ENCODE assay signal across 12 mouse cellular contexts in the genomic region with DNA sequence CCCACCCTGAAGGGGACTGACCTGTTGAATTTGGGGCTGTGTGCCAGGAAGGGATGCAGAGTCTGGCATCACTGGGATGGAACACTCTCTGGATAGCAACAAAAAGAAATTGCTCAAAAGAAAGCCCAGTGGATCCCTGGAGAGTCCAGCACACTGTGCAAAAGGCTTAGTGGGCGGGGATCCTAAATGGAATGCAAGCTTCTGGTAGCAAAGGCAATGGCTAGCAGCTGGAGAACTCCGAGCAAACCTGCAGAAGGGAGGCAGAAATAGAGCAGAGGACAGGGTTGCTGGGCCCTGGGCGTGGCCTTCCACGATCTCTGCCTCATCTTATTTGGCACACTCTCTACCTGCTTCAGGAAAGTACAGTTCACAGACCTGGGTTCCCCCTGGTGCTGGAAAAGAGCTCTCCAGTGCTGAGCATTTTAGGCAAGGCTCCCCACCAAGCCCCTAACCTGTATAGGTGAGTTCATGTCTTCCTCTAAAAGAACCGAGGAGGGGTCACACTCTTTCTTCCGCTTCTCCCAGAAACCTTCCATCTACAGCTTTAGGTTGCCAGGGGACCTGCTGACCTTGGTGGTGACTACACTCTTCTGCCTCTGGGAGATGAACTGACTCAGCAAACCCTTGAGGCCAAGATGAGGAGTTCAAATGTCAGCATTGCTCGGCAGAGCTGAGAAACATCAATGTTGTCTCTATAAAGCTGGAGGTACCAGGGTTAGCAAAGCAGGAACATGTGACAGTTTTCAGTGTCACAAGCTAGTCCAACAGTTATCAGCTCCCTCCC.
DNase-seq lines count a peak whose midpoint lies in the region; ATAC-seq and TF ChIP-seq lines count a peak whose summit lies in the region.
"Had no signal": no experiment of that assay in that cellular context is flagged by ENCODE, and none has a peak within 500 bp of the region (broad histone marks: within the 10 kb centered on the region; RNA-seq: fewer than 3 reads in every experiment).

No protein-coding gene starts in this region.

- WGBS in forebrain, embryonic 15.5 days, result 57% methylated on average over 7 of the region's 7 CpGs
- WGBS in forebrain, embryonic 12.5 days, result 69% methylated on average over 7 of the region's 7 CpGs
- WGBS in limb, embryonic 13.5 days, result 66% methylated on average over 7 of the region's 7 CpGs
- 81% methylated on average over 7 of the region's 7 CpGs for WGBS in limb, embryonic 10.5 days
- WGBS in stomach, postnatal 0 days, result 49% methylated on average over 7 of the region's 7 CpGs

- H3K27ac ChIP-seq in forebrain, embryonic 15.5 days (replicated peaks), result no peak overlapping the region
- no peak overlapping the region for H3K27ac ChIP-seq in forebrain, embryonic 12.5 days
- H3K27ac ChIP-seq in limb, embryonic 13.5 days, result no peak overlapping the region
- H3K27ac ChIP-seq in limb, embryonic 10.5 days, result no peak overlapping the region
- H3K27ac ChIP-seq in stomach, postnatal 0 days (replicated peaks), result no peak overlapping the region
- H3K27ac ChIP-seq: stomach, embryonic 15.5 days had no signal

- DNase-seq in limb, embryonic 10.5 days (ENCODE audit: low spot score), result no peak
- DNase-seq in adipocyte (ENCODE audit: low spot score), result peak; percentile 96
- DNase-seq in stomach, postnatal 0 days (ENCODE audit: low spot score), result peak; percentile 17
- DNase-seq in thymus, postnatal 25 days, result no peak
- DNase-seq in ovary, adult 18-20 months (ENCODE audit: low spot score), result no peak
- DNase-seq: liver; right cerebral cortex, adult 18-20 months had no signal

- TF ChIP-seq CTCF in stomach, postnatal 0 days (IDR thresholded peaks at IDR 0.05; ENCODE audit: low read depth), result no peak

- H3K4me3 ChIP-seq in forebrain, embryonic 15.5 days, result no peak overlapping the region
- no peak overlapping the region for H3K4me3 ChIP-seq in forebrain, embryonic 12.5 days (replicated peaks)
- H3K4me3 ChIP-seq in limb, embryonic 13.5 days, result no peak overlapping the region
- H3K4me3 ChIP-seq in limb, embryonic 10.5 days, result no peak overlapping the region
- no peak overlapping the region for H3K4me3 ChIP-seq in stomach, postnatal 0 days (ENCODE audit: low read depth, low read length)
- H3K4me3 ChIP-seq: stomach, embryonic 15.5 days had no signal

- H3K9ac ChIP-seq in forebrain, embryonic 15.5 days (replicated peaks), result no peak overlapping the region
- no peak overlapping the region for H3K9ac ChIP-seq in forebrain, embryonic 12.5 days
- no peak overlapping the region for H3K9ac ChIP-seq in limb, embryonic 13.5 days
- no peak overlapping the region for H3K9ac ChIP-seq in stomach, postnatal 0 days (ENCODE audit: low read length)
- H3K9ac ChIP-seq: stomach, embryonic 15.5 days had no signal

- H3K9me3 ChIP-seq in forebrain, embryonic 15.5 days, result no peaks in the 10 kb centered on the region
- no peaks in the 10 kb centered on the region for H3K9me3 ChIP-seq in forebrain, embryonic 12.5 days
- H3K9me3 ChIP-seq in limb, embryonic 13.5 days, result no peaks in the 10 kb centered on the region
- H3K9me3 ChIP-seq in limb, embryonic 10.5 days (replicated peaks), result no peaks in the 10 kb centered on the region
- no peaks in the 10 kb centered on the region for H3K9me3 ChIP-seq in stomach, postnatal 0 days (ENCODE audit: control insufficient read depth, low read length)
- H3K9me3 ChIP-seq: stomach, embryonic 15.5 days had no signal

- H3K4me1 ChIP-seq in forebrain, embryonic 15.5 days, result no peaks in the 10 kb centered on the region
- no peaks in the 10 kb centered on the region for H3K4me1 ChIP-seq in forebrain, embryonic 12.5 days
- peaks cover 7% of the 10 kb centered on the region; the same call in 1 of the 2 replicates for H3K4me1 ChIP-seq in limb, embryonic 13.5 days
- no peaks in the 10 kb centered on the region for H3K4me1 ChIP-seq in limb, embryonic 10.5 days
- H3K4me1 ChIP-seq in stomach, postnatal 0 days (replicated peaks; ENCODE audit: control insufficient read depth, insufficient read depth), result no peaks in the 10 kb centered on the region
- H3K4me1 ChIP-seq: stomach, embryonic 15.5 days had no signal

- H3K36me3 ChIP-seq in forebrain, embryonic 15.5 days, result no peaks in the 10 kb centered on the region
- H3K36me3 ChIP-seq in forebrain, embryonic 12.5 days (replicated peaks), result no peaks in the 10 kb centered on the region
- no peaks in the 10 kb centered on the region for H3K36me3 ChIP-seq in limb, embryonic 13.5 days
- H3K36me3 ChIP-seq in limb, embryonic 10.5 days, result no peaks in the 10 kb centered on the region
- no peaks in the 10 kb centered on the region for H3K36me3 ChIP-seq in stomach, postnatal 0 days (ENCODE audit: control insufficient read depth, insufficient read depth, low read length)
- H3K36me3 ChIP-seq: stomach, embryonic 15.5 days had no signal

- ATAC-seq in forebrain, embryonic 15.5 days (replicated peaks), result 0 out of 2 replicates have a peak, but pooled peaks have one; percentile 16
- ATAC-seq in forebrain, embryonic 12.5 days (ENCODE audit: low FRiP score), result no peak
- ATAC-seq in limb, embryonic 13.5 days (ENCODE audit: low FRiP score, low read depth), result peak; percentile 75
- ATAC-seq in stomach, postnatal 0 days (ENCODE audit: low FRiP score, low TSS enrichment), result peak; percentile 24; the same call in 1 of the 2 replicates

- no peaks in the 10 kb centered on the region for H3K27me3 ChIP-seq in forebrain, embryonic 15.5 days
- H3K27me3 ChIP-seq in forebrain, embryonic 12.5 days, result no peaks in the 10 kb centered on the region
- no peaks in the 10 kb centered on the region for H3K27me3 ChIP-seq in limb, embryonic 13.5 days
- no peaks in the 10 kb centered on the region for H3K27me3 ChIP-seq in limb, embryonic 10.5 days (ENCODE audit: low read depth, poor library complexity, severe bottlenecking)
- no peaks in the 10 kb centered on the region for H3K27me3 ChIP-seq in stomach, postnatal 0 days (ENCODE audit: control insufficient read depth, insufficient read depth, low read length)
- H3K27me3 ChIP-seq: CH12.LX; stomach, embryonic 15.5 days had no signal

- TF ChIP-seq EP300 in stomach, postnatal 0 days (optimal IDR thresholded peaks at IDR 0.05), result no peak

- H3K4me2 ChIP-seq in forebrain, embryonic 15.5 days (replicated peaks), result no peak overlapping the region
- H3K4me2 ChIP-seq in forebrain, embryonic 12.5 days, result no peak overlapping the region
- H3K4me2 ChIP-seq in limb, embryonic 13.5 days (replicated peaks), result no peak overlapping the region
- no peak overlapping the region for H3K4me2 ChIP-seq in stomach, postnatal 0 days (replicated peaks; ENCODE audit: low read depth)
- H3K4me2 ChIP-seq: stomach, embryonic 15.5 days had no signal

Comparison
In these comparisons a context has a peak if more than half of its experiments do, and no peak if none do; other contexts are left out.
1. DNase-seq: peak in adipocyte (single experiment) and stomach, postnatal 0 days (single experiment); none in limb, embryonic 10.5 days (single experiment), thymus, postnatal 25 days (single experiment) and ovary, adult 18-20 months (single experiment).